Mouse (Mus musculus): ENCODE data around the gene Arhgdia. TPM values are rescaled to one million over a fixed set of nuclear protein-coding genes. Genes with fewer than 3 reads are reported as not detected.

The Arhgdia gene
- polyA plus RNA-seq, 1 experiment from 2014 or later = 553 TPM

GRCm38 (mm10) chr11:120554834-120555233, 26.6 kb downstream of the Arhgdia start:
- DNase-seq (ENCODE audit: low spot score) = no peak

DNA sequence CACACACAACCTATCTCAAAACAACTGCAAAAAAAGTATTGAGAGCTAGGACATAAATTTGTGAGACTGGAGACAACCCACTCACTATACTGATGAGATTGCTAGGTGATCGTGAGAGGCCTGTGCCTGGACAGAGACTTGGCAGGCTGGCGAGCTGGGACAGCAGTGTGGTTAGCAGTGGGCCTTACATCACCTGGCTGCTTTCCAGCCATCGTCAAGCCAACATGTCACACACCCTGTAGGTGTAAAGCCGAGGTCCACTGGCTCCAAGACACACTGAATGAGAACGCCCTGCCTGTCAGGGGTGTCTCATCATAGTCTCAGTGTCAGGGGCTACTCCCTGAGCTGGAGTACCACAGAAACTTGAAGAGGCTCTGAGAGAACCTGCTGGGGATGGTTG, 28.7 kb downstream of the Arhgdia start:
- DNase-seq (ENCODE audit: low spot score) = no peak

DNA sequence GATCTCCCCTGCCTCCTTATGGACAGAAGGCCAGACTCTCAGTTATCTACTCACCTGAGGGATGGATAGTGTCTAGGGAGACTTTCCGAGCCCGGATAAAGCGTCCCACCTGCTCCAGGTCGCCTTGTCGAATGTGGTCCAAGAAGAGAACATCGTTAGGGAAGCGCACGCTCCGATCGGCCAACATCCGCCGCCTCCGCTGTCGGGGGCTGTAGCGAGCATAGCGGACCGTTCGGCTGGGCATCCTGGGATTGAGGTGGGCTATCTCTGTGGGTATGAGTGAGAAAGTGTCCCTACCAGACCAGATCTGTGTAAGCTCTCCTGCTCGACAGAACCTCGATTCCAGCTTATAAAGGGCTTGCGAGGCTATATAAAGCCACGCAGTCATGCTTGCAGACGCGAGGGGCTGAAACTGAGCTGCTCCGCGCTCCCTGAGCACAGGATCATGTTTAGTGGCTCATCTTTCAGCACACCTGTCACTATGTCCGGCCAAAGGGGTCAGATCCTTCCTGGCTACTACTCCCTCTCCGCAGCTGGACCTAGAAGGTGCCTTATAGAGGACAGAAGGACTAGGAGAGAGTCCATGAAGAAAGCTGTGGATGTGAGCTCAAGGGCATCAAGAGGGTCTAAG, 30.5 kb downstream of the Arhgdia start, which contains the start of gene Ppp1r27:
TSS of gene Ppp1r27 (minus strand) at position 323 of the 631 bp plus-strand sequence.
- no peak for DNase-seq (ENCODE audit: low spot score)

DNA sequence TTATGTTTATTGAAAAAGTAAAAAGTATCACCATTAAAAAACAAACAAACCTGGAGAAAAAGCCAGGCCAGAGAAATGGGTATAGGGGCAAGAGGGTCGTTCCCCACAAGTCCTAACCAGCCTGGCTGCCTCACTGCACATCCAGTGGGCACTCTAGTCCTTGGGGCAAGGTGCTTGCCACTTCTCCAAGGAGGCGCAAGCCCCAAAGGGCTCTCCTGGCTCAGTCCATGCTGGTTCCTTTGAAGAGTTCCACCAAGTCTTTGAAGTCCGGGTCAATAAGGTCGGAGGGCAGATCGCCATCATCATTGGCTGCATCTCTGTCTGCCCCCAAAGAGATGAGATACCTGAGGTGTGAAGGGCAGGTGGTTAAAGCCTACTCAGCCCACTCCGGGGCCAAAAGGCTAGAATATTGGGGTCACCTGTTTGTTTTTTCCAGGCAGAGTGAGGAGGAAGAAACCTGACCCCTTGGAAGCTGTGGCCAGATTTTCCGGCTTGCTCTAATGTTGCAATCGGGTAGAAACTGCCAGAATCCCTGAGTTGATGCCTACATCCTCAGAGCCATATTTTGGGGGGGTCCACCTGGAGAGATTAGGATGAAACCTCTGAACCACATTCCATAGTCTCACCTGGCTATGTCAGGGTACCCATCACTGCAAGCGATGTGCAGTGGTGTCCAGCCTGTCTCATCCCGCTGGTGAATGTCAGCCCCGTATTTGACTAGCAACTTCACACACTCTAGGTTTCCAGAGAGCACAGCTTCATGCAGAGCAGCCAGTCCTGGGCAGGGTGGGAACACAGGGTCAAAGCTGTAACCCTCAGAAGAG, 31.2 kb downstream of the Arhgdia start:
- no peak for DNase-seq (ENCODE audit: low spot score)

GRCm38 (mm10) chr11:120549168-120549945, 32.1 kb downstream of the Arhgdia start, which contains the start of gene Mcrip1:
Gene Mcrip1 (minus strand): TSS chr11:120549727.
- peak; percentile 93 for DNase-seq (ENCODE audit: low spot score)

- DNase-seq (ENCODE audit: low spot score) = no peak
Measured at GRCm38 (mm10) chr11:120548786-120549167, 32.6 kb downstream of the Arhgdia start.

DNA sequence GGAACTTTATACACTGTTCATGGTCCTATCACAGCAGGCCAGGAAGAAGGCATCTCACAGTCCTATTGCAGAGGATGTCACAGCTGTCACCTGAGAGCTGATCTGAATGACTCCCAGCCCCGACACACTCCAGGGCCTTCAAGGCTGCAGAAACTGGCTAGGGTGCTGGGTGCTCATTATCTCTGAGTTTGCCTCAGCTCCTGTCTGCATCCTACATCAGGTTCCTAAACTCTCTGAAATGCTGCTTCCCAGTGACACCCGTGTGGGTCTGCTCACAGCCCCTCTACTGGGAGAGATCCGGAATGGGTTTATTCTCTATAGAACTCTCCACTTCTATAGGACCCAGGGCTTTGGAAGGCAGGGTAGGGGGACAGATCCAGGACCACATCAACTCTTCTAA, 33.2 kb downstream of the Arhgdia start:
- DNase-seq (ENCODE audit: low spot score) = no peak

- peak; percentile 40 for DNase-seq (ENCODE audit: low spot score)
Measured at GRCm38 (mm10) chr11:120547469-120547868, 34.0 kb downstream of the Arhgdia start.

DNA sequence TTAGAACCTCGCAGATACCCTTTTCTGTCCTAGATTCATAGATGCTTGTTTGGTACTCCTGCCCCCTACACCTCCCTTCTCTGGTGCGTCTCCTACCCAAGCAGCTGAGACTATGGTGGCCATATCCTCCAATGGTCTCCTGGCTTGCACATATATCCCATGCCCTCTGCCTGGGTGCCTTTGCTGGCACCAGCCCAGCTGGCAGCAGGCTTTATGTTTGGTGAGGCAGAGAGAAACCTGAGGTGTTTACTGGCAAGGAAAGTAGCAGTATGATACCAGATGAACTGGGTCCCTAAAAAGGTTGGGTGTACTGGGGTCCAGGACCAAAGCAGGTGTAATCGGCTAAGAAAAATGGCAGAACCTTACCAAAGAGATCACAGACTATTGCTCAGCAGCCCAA, 35.5 kb downstream of the Arhgdia start:
- no peak for DNase-seq (ENCODE audit: low spot score)

GRCm38 (mm10) chr11:120542376-120542775, 39.0 kb downstream of the Arhgdia start:
- no peak for DNase-seq (ENCODE audit: low spot score)

DNA sequence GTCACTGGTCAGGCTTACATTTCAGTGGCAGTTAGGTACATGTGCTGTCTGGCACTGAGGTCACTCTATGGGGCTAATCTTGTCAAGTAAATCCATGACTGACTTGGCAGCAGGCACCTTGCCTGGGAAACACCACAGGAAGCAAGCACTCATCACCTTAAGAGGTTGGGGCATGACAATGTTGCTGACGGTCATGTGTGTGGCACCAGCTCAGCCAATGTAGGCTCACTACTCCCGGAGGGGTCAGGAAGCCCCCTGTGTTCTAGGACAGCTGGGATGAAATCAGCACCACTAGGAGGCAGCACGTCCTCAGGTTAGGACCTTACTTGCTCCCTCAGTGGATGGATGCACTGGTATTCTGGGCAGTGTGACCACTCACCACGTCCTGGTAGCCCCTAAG, 39.5 kb downstream of the Arhgdia start:
- no peak for DNase-seq (ENCODE audit: low spot score)

DNA sequence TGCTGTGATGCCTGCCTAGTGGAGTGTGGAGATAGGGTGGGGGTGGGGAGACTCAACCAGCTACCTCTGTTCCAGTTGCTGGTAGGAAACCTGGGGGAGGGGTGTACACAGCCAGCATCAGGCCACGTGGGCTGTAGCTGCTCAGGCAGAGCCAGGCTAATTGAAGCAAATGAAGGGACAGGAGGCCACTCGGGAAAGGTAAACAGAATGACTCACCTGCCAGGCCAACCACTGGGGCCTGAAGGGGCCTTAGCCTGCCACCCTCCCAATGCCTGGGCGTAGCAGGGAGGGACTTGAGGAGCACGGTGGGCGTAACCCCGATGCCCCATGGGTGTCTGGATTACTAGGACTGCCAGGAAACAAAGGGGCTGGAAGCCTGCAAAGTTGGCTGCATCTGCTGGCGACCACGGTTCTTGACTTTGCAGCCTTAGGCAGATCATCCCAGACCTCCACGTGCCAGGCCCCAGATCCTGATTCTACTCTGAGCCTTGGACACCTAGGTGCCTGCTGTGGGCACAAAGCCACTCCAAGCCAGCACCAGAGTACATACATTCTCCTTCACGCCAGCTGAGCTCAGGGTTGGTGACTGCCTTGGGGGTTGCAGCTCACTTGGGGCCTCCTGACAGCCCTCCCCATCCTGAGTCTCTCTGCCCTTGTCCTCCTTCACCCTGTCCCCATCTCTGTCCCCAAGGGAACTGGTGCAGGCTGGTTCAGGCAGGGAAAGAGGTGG, 42.0 kb downstream of the Arhgdia start:
- no peak for DNase-seq (ENCODE audit: low spot score)

- no peak for DNase-seq (ENCODE audit: low spot score)
Measured at GRCm38 (mm10) chr11:120538955-120539284, 42.5 kb downstream of the Arhgdia start.

- DNase-seq (ENCODE audit: low spot score) = no peak
Measured at GRCm38 (mm10) chr11:120538485-120538884, 42.9 kb downstream of the Arhgdia start.

- no peak for DNase-seq (ENCODE audit: low spot score)
Measured at GRCm38 (mm10) chr11:120535804-120536203, 45.6 kb downstream of the Arhgdia start.

DNA sequence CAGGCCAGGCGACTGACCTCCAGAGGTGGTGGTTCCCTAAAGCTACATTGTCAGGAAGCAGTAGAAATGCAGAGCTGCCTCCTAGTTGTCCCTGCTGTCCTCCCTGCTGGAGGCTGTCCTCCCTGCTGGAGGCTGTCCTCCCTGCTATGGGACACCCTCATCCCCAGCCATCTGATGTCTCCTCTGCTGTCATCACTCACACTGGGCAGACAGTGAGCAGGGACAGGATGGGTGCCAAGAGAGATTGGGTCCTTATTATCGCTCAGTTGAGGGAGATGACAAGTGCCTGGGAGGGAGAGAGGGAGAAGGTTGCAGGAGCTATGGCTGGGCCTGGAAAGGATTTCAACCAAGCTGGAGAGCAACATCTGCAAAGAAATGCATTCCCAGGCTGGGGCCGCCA, 46.3 kb downstream of the Arhgdia start:
- DNase-seq (ENCODE audit: low spot score) = no peak

GRCm38 (mm10) chr11:120534093-120534492, 47.3 kb downstream of the Arhgdia start:
- DNase-seq (ENCODE audit: low spot score) = no peak

GRCm38 (mm10) chr11:120531646-120532045, 49.8 kb downstream of the Arhgdia start:
- no peak for DNase-seq (ENCODE audit: low spot score)

DNA sequence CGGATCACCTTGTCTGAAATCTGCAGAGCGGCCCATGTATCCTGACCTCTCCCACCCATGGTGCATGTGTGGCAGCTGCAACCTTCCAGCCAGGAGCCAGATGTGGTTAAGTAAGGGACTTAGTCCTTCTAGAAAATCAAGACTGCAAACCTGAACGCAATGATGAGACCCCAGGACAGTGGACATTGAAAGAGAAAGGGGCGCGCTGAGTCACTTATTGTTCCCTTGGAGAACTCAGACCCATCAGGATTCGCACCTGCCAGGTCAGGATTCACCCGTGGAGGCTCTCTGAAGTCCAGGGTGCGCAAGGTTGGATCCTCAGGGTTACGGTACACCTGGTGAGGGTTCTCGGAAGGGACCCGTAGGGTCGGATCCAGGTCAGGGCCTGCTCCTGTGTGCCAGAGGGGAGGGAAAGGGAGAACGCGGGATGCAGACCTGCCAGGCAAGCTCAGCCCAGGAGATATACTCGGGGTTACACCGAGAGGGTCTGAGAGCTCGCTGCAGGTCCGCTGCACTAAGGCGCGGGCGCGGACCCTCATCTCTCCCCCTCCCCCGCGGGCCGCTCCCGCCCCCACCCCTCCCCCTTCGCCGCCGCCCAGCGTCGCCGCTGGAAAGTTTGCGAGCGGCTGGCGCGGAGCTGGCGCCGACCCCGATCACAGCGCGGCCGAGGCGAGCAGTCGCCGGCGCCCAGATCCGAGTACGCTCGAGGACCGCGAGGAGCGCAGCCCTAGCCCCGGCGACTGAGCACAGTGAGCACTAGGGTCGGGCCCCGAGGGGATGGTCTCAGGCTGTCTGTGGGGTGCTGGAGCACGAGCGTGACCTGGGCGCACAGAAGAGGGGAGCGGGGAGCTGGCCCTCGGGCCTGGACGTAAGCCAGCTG, 51.1 kb downstream of the Arhgdia start, which contains the start of gene Gcgr:
TSS of gene Gcgr (plus strand) at position 615 of the 880 bp plus-strand sequence.
- DNase-seq (ENCODE audit: low spot score) = no peak

GRCm38 (mm10) chr11:120528903-120529302, 52.5 kb downstream of the Arhgdia start:
- DNase-seq (ENCODE audit: low spot score) = no peak
